Mouse (Mus musculus): ENCODE results near the gene Olfr1378.

Gene Olfr1378

DNA sequence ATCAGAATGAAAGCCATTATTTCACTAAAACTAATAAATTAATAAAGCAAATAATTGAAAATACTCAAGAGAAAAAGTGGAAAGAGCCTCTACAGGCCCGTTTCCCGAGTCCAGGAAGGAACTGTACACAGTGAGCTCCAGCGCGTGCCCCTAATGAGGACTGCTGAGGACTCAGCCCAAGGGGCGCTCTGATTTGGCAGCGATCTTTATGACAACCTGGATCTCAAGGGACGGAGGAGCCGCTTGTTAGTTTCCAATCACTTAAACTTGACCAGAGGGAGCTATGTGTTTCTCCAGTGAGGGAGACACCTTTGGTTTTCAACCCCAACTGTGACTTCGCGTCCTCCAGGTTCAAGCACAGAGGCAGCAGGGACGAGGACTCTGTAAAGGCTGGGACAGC is at the start of gene Olfr1378:
Gene Olfr1378 (plus strand): TSS at position 301 of the 400 bp plus-strand sequence.
- DNase-seq (ENCODE audit: low spot score) = no peak

DNA sequence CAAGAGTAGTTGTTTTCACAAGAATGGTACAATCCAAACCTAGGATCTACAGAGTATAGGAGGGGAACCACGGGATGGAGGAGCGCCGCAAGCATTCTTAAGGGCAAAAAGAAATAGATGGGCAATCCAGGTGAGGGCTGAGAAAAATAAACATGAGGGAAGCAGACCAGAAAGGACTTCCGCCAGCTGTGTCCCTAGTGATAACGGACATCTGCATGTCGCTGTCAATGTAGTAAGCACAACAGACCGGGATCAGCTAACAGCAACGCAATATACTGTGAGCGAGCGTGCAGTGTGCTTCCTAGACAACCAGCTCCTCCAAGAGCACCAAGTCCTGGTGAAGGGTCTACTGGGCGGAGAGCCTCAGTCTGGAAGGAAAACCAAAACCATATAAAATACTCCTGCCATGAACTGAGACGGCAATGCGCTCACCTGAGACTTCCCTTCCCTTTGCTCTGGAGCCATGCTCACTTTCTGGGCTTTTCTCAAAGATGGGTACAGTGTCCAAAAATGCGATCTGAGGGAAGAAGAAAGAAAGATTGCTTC is 35.8 kb upstream of the Olfr1378 start:
- DNase-seq (ENCODE audit: low spot score) = no peak

DNA sequence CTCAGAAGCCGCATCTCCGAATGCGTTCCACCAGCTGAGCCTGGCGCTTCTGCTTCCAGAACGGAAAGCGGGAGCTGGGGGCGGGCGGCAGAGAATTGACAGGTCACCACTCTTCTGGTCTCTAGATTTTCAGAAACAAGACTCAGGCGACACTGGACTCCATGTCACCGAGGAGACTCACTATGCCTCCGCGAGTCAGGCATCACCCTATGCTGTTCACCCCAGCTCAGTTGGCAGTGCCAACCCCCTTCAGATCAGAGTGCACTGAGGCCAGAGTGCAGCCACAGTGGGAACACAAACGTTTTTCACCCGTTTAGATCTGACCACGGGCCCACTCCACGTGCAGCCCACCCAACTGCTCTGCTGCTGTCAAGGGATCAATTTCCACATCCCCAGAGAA is 35.3 kb upstream of the Olfr1378 start:
- DNase-seq (ENCODE audit: low spot score) = no peak

DNA sequence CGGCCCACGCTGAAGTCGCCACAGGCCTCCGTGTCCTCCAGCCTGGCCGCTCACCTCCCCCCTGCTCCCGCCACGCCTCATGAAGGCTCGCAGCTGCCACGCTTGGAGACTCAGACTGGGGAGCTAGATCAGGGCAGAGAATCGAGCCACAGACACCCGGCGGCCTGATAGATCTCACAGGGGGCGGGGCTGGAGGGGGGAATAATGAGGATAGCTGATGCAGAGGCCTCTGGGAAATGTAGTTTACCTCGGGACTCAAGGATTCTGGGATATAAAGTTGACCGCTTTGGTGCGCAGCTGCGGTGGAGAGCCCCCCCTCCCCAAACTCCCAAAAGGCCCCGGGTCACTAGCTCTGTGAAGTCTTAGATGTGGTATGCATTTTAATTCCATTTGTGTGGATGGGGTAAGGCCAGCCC is 34.9 kb upstream of the Olfr1378 start, which contains the start of gene Zfp354b:
Gene Zfp354b (minus strand): TSS at position 183 of the 416 bp plus-strand sequence.
- peak; percentile 45 for DNase-seq (ENCODE audit: low spot score)

DNA sequence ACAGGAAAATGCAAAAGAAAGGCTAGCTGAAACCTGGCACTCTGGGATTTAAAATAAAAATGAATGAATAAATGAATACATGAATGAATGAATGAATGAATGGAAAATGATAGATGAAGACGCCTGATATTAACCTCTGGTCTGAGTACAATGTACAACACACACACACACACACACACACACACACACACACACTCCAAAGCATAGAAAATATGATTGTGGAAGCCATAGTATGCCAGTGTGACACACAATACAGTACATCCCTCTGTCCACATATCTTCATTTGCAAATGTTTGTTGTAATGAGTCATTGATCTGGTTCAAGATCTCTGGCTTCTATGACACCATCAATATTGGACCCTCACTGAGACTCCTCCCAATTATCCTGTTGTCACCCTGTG is 34.3 kb upstream of the Olfr1378 start:
- no peak for DNase-seq (ENCODE audit: low spot score)

DNA sequence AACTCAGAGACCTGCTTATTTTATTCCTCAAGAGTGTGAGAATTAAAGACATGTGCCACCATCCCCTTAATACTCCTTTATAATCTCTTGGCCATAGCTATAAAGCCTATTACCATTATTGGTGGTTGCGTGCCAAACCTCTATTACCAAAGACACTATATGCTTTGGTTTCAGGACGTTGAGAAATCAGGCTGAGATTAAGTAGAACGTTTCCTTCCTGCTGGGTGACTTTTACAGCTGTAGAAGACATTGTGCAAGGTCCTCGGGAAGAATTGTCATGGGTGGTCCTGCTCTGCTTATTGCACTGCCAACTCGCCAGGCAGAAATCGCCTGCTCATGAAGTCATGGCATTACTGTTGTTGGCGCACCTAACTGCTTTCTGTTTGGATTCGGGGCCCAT is 27.9 kb upstream of the Olfr1378 start:
- DNase-seq (ENCODE audit: low spot score) = no peak

DNA sequence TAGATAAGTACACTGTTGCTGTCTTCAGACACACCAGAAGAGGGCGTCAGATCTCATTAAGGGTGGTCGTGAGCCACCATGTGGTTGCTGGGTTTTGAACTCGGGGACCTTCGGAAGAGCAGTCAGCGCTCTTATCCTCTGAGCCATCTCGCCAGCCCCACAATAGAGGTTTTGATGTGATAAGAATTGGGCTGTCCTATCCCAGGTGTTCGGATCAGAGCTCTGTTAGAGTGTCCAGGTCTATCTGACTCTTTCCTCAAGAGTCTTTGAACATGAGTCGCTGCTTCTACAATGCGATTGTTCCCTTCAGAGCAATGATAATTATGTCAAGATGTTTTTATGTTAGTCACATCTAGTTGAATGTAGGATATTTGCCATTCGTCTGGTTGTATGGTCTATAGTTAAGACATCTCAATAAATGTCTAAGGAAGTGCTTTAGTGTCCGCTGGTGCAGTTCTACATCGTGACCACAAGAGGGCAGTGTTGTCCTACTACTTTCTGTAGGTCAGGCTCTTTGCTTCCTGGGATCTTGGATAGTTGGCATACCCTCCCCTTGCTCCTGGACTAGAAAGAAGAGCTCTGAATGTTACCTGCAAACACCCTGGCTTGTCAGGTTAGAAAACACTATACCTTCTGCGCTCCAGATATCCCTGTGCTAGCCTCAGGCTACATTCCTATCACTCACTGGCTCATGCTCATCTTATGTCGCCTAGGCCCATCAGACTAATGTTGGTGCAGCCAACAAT is 26.5 kb upstream of the Olfr1378 start:
- DNase-seq (ENCODE audit: low spot score) = no peak

DNA sequence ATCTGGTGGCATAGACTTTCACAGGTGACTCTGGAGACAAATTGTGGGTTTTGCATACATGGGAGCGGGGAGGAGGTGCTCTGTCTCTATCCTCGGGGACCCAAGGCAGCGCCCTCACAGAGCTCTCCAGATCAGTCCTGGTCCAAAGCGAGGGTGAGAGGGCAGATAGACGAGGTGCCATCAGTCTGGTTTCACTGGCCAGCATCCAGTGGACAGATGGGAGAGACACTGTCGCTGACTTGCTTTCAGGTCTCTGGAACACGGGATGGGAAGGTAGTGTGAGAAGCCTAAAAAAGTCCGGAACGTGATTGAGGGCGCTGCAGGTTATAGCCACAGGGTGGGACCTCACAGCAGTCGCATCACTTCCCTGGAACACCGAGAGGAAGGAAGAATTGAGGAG is 23.9 kb upstream of the Olfr1378 start:
- no peak for DNase-seq (ENCODE audit: low spot score)

DNA sequence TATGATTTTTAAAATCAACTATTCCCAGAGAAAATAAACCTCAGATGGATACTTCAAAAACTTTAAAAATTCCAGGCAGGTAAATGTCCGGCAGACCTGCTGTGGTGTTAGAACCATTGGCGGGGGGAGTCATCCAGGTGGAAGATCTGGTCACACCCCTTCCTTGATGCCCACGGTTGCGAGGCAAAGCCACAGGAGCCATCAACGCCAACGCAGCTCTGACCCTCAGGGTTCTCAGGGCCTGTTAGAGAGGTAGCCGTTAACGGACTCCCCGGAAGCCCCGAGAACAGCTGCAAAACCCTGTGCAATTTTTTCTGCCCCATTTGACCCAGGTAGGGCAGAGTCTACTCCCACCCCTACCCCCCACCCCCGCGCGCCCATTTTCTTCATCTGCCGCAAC is 22.8 kb upstream of the Olfr1378 start, which contains the start of gene 4933414I15Rik:
Gene 4933414I15Rik (minus strand): TSS at position 260 of the 400 bp plus-strand sequence.
- no peak for DNase-seq (ENCODE audit: low spot score)

DNA sequence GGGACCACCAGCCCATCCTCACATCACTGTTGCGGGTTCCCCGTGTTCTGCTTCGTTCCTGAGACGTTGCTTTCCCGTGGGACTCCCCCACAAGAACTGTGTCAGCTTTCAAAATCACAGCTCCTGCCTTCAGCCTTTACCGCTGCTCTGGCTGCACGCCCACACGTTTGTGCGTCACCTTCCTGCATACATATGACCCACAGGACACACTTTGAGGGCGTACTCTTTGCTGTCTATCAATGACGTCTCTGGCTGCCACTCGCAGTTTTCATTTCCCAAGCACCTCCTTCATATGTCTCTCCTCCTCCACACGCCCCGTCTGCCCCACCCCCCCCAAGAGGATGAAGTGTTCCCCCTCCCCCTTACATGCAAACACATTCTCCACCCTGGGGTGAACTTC is 14.0 kb upstream of the Olfr1378 start:
- DNase-seq (ENCODE audit: low spot score) = peak; percentile 15

DNA sequence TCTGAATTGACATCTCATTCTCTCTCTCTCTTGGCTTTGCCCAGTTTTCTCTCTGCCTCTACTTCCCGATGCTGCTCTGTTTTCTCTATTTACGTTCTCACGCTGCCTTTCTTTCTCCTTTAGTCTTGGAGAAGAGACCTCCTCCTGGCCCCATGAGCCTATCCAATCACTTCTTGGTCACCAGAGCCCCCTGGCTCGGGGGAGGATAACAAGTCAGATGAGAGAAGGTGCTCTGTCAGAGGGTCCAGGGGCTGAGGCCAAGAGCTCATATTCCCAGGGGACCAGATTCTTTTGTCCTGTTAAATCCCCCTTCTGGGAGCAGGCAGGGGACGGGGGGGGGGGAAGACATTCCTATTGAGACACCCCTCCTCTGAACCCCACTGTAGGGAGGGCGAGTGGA is 12.7 kb upstream of the Olfr1378 start, which contains the start of gene Prop1:
Gene Prop1 (minus strand): TSS at position 101 of the 400 bp plus-strand sequence.
- no peak for DNase-seq (ENCODE audit: low spot score)

DNA sequence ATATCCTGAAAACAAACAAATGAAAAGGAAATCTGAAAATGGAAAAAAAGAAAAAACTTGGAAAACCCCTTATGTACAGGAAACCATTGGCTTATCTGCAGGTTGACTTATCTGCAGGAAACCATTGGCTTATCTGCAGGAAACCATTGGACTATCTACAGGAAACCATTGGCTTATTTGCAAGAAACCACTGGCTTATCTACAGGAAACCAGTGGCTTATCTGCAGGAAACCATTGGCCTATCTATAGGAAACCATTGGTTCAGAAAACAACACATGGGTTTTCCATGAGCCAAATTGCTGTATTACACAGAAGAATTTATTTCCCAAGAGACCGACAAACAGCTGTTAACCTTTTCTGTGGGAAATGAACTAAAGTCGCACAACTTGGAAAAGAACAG is 1.4 kb upstream of the Olfr1378 start:
- DNase-seq (ENCODE audit: low spot score) = no peak

DNA sequence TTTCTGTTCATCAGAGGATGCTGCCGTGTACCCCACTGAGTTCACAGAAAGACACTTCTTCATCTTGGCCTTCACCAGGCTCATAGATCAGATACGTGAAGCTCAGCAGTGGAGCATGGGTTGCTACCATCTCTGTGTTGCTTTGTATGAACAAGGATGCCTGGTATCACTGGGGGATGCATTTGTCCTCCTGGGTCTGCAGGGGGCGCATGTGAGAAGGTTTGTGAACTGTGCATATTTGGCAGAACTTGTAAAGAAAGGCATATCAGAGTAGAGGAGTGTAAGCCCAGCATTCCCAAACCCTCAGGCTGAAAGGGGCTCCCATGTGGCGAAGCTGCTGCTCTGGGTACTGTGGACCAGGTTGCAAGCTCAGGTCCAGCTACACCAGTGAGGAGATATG is 10.9 kb downstream of the Olfr1378 start:
- no peak for DNase-seq (ENCODE audit: low spot score)

DNA sequence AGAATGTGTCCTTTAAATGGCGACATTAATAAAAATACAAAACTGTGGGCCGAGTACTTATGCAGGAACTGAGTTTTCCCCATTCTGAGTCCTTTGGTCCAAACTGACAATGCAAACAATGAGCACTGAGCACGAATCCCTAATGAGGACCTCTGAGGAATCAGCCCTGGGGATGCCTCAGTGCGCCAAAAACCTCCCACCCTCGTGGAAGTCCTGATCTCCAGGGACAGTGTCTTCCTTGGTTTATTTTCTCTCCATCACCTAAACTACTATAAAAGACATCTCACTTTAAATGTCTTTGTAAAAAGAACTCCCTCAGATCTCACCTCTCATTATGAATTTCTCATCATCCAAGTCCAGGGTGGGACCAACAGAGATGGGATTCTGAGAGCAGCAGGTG is 15.3 kb downstream of the Olfr1378 start, which contains the start of gene Olfr1377:
Gene Olfr1377 (plus strand): TSS at position 301 of the 400 bp plus-strand sequence.
- DNase-seq (ENCODE audit: low spot score) = no peak

DNA sequence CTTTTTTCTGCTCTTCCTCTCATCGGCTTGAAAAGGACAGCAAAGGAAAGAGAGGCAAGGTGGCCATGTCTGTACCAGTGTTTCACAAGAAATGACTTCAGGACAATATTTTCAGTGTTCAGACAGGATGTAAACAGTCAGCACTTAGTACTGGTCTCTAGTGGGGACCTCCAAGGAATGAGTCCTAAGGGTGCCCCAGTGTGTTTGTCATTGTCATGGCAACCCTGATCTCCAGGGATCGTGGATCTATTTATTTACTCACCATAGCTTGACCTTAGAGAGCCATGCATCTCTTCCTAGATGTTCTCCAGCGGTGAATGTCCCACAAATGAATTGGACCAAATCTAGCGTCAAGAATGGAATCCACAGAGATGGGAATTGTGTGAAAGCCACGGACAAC is 37.0 kb downstream of the Olfr1378 start, which contains the start of gene Olfr51:
Gene Olfr51 (plus strand): TSS at position 301 of the 400 bp plus-strand sequence.
- no peak for DNase-seq (ENCODE audit: low spot score)

DNA sequence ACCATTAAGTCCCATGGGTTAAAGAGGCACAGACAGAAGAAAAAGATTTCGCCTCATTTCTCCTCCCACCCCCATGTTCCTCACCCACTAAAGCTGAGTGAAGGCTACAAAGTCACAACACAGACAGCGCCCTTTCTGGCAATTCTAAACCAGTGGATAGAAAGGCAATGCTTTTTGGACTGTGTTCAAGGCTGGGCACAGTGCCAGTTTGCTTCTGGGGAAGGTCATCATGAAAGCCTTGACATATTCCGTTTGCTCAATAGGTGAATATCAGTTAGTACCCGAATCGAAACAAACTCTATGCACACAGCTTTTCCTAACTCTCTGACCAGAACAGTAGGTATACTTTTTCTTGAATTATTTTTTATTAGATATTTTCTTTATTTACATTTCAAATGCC is 45.5 kb downstream of the Olfr1378 start:
- DNase-seq (ENCODE audit: low spot score) = no peak

DNA sequence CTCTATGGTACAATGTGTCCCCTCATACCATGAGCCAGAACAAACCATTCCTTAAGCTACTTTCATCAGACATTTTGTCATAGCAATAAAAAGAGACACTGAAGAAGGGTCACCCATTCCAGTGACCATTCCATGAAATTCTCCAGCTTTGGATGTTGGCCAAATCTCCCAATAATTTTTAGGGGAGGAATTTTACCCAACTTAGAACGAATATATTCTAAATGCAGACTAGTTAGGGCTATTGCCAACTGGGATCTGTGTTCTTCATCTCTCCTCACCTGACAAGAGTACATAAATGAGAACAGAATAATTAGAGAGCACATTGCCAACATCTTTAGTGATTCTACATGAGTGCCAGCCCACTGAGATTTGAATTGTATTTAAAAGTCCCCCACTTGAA is 47.6 kb downstream of the Olfr1378 start, which contains the start of gene Olfr54:
Gene Olfr54 (plus strand): TSS at position 301 of the 400 bp plus-strand sequence.
- DNase-seq (ENCODE audit: low spot score) = no peak

DNA sequence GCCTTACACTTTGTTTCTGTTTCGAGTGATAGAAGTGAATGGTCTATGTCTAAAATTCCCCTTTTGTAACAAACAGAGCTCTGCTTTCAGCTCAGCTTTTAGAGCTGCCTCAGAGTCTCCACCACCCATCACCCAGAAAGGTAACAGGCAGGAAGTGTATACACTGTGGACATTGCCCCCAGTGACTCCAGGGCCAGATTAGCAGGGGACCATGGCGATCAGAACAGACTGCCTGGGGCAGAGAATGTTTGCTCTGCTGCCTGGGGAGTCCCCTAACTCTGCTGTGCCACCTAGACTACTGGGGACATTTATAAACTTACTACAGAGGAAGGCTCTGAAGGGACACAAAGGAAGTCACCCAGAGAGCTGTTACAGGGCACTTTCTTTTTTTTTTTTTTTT is 50.0 kb downstream of the Olfr1378 start:
- DNase-seq (ENCODE audit: low spot score) = no peak
